Mouse (Mus musculus) megakaryocyte, adult 5-6 weeks (primary cell): ENCODE results near the gene Slc15a1. TPM values are rescaled to one million over a fixed set of nuclear protein-coding genes. Genes with fewer than 3 reads are reported as not detected.

Experiments
- ATAC-seq: 2 replicates; pipeline ENCODE4 v1.8.0; 2016; ENCODE audit warnings: mild to moderate bottlenecking, inconsistent platforms; ENCODE audit not compliant: poor library complexity, severe bottlenecking
- total RNA-seq, 2 experiments: library from RNA; stranded (forward) in 1 of 2; stranded (reverse) in 1 of 2; fragments of 153-499, 151-499 nt in 1 of 2; fragments of 221-1000, 200-1000 nt in 1 of 2; gene quantifications; 2 replicates each; pipeline versions ENCODE4 v1.2.3 to v1.2.4; 2015 to 2017

Slc15a1 gene
- total RNA-seq (2015), result not detected in 2 replicates
- total RNA-seq (2017), result not detected in 2 replicates

DNA sequence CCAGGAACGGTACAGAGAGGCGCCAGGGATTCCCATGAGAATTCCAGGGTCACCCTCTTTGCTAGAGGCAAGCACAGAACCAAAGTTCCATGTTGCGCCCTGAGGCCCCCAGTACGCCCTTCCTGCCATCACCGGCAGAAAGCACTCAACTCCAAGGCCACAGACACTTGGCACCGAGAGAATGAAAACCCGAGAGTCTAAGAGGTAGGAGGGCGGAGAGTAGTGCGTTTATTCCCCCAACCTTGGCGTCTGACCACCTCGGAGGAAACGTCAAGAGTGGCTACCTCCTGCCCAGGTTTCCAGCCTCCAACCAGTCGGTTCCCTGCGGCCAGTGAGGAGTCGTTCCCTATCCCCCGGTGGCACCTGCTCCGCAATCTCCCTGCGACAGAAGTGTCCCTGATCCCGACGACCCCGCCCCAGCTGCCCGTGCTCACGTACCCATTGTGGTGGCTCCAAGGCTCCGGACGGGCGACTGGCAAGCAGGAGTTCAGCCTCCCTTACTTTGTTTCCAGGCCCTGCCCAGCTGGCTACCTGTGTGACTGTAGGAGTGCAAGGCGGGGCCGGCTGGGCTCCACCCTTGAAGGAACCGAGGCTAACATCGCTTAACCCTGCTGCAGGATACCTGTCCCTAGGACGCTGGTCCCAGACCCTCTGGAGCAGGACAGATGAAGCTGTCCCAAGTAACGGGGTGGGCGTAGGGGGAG, at the start of gene Slc15a1:
Slc15a1 (minus strand) TSS at position 472 of the 704 bp plus-strand sequence.
- ATAC-seq, result no peak

DNA sequence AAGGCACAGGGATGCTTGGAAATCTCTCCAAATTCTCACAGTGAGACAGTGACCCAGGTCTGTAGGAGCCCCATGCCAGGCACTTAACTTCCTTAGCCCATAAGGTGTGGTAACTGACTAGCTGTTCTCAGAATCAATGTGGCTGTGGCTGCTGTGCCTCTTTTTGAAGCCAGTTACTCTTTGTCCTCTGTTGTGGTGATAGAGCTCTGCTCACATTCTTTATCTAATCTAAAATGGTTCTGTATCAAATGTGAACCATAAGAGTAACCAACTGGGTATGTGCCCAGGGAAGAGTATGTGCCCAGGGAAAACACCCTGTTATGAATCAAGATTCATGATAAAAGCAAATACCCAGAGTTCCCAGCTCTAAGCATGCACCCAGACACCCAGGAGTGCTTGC, 48.7 kb upstream of the Slc15a1 start:
- no peak for ATAC-seq

DNA sequence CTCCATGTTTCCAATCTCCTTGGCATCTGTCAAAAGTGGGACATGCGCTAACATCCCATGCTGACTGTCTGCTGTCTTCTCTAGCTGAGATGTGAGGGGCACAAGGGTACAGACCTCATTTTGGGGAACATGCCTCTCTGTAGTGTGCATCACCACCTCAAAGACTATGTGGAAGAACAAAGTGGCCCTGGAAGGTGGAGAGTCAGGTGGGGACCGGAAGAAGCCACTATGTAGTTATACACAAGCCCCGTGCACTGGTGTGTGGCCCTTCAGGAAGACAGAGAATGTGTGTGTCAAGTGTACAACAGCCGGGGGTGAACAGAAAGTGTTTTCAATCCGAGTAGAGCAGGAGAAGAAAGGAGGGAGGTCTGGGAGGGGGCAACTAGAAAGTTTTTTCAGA, 47.5 kb upstream of the Slc15a1 start:
- no peak for ATAC-seq

DNA sequence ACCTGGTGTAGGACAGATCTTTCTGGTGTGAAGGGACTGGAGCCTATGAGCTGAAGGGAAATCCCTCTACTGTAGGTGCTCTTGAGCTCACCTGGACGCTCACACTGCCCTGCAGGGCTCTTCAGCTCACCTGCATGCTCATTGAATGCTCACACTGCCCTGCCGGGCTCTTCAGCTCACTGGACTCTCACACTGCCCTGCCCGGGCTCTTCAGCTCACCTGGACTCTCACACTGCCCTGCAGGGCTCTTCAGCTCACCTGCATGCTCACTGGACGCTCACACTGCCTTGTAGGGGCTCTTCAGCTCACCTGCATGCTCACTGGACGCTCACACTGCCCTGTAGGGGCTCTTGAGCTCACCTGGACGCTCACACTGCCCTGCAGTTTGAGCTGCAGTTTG, 44.8 kb upstream of the Slc15a1 start:
- no peak for ATAC-seq

DNA sequence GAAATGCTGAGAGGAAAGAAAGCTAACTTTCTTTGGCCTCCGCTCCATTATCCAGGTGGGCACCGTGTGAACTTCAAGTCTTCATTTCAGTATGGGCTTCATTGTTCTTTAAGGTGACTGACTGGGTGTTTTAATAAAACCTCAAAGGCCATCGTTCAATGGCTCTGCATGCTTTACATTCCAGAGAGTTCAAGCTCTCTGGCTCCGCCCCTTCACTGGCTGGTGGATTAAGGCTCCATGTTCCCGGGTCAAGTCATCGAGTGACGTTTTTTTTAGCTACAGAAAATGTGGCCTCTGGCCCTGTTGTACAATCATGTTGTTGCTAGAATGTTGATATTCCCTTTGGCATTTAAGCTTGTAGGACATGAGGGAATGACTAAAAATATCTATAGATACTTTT, 42.7 kb upstream of the Slc15a1 start:
- ATAC-seq, result no peak

DNA sequence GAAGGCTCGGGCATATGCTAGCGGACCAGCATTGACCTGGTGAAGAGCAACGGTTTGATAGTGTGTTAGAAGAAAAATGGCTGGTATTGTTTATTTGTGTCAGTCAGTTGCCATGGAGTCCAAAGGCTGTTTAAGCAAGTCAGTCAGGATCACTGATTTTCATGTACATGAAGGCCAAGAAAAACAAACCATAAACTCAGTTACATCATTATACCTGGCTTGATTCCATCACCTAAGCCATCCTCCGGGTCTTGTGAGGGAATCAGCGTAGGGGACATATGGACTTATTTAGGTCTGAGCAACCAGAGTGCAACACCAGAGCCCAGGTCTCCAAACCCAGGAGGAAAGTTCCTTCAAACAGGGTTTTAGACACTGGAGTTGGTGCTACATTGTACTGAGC, 41.6 kb upstream of the Slc15a1 start:
- no peak for ATAC-seq

DNA sequence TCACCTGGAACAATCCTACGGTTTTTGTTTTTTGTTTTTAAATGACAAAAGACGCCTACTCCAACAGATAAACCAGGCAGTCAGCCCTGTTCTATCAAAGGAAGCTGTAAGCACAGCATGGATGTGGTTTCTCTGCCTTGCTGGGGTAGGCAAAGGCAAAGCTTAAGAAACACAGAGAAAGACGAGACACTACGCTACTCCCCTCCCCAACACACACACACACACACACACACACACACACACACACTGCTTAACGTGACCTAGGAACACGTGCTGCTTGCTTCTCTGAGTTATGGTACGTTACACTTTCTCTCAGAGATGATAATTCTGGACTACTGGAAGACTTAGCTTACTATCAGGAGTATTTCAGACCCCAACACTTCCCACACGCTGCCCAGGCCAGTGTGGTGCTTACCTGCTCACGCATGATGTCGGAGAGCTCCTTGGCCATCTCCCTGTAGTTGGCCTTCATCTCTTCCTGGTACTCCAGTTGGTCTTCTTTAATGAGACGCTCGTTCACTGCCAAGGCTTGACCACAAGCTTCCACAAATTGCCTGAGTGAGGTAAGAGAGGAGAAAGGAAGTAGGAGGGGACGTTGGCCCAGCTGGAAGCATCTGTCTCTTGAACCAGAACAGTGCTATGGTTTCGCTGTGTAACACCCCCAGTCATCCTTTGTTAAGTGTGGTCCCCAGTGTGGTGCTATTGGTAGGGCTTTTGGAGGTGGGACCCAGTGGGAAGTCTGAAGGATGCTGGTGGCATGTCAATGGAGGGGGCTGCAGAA, 40.7 kb upstream of the Slc15a1 start:
- no peak for ATAC-seq

DNA sequence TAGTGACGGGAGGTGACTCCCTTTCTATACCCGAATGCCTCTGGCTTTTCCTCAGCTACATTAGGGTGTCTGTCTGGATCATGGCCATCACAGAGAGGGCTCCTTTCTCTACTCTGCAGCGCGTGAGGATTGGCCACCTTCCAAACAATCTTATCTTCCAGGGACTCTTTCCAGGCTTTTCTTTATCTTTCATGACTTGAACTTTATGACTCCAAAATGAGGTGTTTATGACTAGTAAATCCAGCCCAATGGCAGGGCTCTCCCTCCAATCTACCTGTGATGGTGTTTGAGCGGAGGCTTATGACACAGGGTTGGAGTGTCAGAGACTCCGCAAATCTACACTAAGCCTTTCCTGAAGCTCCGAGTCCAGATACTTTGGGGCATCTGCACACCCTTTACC, 36.2 kb upstream of the Slc15a1 start:
- ATAC-seq, result no peak

DNA sequence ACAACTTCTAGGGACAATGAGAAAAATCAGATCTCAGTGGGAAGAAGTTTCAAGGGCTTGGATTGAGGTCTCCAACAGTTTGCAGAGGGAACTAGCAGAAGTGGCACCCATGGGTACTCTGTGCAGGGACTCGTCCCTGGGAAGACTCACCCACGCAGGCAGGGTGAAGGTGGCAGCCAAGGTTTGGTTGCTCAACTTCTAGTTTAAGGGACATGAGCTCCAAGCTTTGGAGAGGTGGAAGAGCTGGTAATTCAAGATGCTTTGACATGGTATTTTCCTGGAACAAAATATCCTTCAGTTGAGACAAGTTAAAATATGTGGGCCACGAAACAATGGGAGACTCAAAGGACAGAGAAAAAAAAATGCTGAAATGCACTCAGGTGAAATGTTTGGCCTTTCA, 29.4 kb upstream of the Slc15a1 start:
- no peak for ATAC-seq

DNA sequence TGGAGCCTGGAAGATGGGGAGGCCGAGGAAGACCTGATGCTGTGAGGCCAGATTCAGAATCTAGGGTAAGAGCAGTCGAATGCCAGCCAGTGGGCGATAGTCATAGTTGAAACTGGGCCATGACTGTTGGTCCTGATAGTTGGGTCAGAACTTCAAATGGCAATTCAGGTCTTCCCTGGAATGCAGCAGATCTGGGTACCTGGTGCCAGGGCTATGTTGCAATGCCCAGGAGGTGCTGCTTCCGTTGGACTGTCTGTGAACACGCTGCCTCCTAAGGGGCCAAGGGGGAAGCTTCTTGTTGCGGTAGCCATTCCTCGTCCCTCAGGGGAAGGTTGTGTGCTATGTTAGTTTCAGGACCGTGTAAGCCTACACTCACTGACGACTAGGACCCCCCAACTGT, 25.8 kb upstream of the Slc15a1 start:
- ATAC-seq, result no peak

DNA sequence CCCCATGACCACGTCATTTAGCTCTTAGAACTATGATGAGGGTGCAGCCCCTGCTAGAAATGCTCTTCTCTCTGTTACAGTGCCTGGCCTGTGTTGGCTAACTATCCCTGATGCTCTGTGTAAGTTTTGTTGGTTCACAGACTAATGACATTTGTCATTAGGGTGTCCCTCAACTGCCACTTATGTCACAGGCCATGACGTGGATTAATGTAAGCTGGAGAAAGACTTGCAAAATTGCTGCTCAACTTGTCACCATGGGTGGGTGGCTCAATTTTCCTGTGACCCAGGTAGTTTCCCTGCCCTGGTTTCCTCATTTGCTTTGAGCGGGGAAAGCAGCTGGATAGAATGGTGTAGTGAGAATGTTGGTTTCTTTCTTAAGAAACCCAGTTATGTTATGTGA, 22.8 kb upstream of the Slc15a1 start:
- peak; percentile 69 for ATAC-seq

DNA sequence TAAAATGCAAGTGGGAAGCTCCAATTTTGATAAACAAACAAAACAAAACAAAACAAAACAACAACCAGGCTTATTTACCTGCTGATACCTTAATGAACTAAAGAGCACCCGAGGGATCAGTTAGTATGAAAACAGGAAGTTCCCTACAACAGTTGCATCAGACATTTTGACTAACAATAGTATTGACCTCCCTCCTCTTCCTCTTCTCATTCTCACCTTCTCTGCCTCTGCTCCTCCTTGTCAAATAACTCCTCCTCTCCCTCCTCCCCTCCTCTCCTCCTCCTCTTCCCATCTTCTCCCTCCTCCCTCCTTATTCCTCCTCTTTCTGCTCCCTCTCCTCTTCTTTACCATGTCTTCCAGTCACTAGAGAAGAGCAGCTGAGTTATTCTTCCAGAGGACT, 22.1 kb upstream of the Slc15a1 start:
- ATAC-seq, result peak; percentile 55

DNA sequence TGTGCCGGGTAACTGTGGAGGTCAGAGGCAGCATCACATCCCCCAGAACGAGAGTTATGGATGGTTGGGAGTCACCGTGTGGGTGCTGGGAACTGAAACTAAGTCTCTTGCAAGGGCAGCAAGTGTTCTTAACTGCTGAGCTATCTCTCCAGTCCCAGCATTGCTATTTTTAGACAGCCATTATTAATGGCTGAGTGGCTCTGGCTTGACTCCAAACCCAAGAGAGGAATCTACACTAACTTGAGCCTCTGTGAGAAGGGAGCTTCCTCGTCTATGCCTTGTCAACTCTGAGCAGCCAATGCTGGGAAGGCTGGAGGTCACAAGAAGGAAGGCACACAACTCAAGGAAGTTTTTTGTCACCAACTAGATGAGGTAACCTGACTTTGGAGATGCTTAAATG, 16.7 kb upstream of the Slc15a1 start:
- no peak for ATAC-seq

DNA sequence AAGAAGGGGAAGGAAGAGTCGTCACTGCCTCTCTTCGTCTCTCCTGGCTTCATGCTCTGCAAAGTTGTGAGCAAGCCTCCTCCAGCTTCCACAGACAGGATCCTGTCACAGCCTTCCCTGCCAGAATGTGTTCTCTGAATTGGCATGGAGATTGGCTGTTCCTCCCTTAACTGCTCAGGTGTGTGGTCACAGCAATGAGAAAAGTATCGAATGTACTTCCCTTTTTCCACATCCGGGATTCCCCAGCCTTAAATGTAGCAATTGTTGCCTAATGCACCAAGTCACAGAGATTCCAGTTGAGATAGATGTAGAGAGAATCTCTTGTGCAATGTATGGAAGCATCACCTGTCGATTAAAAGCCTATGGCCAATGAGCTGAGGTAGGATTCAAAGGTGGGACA, 11.8 kb upstream of the Slc15a1 start:
- no peak for ATAC-seq

DNA sequence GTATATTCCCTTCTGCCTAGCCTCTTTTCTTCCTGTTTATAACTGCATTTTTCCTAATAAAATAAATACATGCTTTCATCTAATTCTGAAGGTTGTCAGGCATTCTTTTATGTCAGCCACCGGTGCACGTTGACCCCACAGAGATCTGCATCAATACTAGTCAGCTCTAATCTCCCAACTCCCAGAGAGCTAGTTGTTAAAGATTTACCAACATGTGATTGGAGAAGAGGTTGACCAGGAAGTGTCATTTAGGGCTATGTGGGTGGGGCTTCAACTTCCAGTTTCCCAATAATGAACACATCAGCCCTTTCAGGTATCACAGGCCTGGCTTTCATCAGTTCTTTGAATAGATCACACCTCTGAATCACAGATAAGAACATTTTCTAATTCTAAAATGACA, 3.9 kb upstream of the Slc15a1 start:
- ATAC-seq, result no peak

DNA sequence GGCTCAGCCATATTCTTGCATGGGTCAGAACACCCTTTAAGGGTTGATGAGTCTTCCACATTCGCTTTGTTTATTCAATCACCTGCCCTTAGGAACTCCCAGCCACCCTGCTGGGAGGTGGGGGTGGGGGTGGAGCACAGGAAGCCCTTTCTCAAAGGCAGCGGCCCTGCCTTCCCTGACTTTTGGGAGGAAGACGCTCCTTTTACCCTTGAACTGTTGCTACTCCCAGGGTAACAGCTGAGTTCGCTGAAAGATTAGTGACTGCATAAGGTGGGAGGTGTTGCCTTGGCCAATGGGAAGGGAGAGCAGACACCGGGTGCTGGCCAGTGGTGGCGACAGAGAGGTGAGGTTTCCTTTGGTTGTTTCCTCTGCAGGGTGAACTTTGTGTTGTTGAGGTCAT, 1.3 kb upstream of the Slc15a1 start:
- no peak for ATAC-seq

DNA sequence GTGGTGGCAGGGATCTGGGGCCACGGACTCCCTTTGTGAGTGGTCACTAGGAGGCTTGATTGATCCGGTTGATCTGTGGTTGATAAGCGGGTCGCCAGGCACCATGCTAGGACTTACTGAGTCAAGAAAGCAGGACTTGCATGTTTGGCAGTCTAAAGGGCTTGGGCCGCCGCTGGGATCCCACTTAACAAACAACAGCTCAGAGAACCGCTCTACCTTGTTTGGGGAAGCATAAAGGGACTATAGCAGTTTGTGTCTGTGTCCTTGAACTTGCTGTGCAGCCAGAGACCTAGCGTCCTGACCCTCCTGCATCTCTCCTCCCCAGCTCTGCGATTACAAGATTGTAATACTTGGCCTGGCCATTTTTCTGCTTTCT, 421 bp upstream of the Slc15a1 start:
- no peak for ATAC-seq

DNA sequence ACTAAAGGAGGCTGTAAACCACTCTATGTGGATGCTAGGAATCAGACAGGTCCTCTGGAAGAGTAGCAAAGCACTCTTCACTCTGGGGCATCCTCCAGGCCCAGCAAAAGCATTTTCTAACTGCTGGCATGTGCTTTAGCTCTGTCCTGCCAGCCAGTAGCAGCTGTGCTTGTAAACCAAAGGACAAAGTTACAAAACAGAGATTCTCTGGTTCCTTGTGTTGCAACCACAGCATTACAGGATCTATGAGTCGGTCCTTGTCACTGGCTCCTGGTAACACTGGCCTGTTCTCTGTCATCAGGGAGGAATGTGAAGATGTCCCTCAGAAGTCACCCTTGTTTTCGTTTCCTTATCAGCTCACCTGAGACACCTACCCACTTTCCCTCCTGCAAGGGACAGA, 4.5 kb downstream of the Slc15a1 start:
- no peak for ATAC-seq

DNA sequence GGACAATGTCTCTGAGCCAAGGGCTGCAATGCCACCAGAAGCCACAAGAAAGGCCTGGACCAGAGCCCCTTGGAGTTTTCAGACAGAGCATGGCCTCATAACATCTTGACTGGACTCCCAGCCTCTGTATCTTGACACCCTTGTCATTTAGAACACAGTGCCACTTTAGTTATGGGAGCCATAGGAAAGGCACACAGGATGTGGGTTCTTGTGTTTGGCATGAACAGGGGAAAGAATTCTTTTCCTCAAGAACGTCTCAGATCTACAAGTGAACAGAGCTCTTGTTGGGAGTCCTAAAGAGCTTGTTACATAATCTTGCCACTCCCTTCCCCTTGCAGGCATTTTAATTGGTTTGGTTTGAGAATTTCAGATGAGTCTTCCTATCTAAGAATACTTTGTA, 5.3 kb downstream of the Slc15a1 start:
- no peak for ATAC-seq

DNA sequence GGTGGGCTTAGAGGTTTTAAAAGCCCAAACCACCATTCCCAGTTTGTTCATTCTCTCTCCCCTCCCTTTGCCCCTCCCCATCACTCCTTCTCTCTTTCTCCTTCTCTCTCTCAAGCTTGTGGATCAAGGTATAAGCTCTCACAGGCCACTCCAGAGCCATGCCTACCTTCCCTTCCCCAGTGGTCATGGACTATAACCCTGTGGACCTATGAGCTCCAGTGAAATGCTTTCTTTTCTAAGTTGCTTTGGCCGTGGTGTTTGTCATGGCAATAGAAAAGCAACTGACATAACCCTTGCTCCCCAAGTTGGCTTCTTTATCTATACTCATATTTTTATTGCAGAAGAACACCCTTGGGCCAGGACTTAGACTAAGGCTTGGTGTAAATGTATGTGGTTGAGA, 7.3 kb downstream of the Slc15a1 start:
- no peak for ATAC-seq

DNA sequence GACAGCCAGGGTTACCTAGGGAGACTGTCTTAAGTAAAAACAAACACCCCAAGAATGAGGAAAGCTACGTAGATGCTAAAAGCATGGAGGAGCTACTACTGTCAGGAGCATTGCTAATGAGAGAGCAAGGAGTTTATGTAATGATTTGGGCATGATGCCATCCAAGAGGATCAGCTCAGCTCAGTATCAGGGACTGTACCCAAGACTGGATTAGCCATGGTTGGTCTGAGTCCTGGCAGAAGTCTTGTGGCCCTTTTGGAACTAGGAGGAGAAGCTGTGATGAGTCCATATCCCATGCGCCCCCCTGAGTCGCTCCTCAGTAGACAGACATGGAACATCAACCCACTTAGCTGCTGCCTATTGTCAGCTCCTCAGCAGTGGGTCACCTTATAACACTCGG, 9.3 kb downstream of the Slc15a1 start:
- no peak for ATAC-seq

DNA sequence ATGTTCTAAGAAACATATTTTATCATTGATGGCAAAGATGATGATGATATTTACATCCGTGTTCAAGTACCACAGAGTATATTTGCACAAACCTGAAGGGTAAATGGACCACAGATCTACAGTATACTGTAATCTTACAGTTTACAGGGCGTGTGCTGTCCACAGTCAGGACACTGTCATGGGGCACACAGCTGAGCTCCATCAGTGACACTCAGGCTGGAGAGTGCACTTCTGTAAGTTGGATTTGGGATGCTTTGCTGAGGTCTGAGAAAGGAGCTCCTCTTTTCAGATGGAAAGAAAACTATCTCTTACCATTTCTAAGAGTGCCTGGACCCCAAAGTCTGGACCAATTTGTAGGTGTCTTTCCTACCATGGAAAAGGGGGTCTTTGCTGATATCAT, 9.9 kb downstream of the Slc15a1 start:
- ATAC-seq, result no peak

DNA sequence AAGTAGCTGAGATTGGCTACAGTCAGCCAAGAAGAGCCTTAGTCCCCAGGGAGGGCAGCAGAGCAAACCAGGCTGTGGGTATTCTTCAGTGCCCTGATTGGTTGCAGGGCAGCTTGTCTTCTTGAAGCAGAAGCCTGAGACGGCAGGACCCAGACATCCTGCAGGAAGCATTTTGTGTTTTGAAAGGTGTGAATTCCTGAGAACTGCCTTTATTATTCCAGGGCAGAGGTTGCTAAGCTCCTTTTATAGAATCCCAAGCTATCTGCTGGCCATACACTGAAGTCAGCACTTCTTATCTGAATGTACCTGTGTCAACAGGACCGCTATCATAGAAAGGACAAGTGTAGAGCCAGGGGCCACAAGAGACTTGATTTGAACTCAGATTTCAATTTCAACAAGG, 10.8 kb downstream of the Slc15a1 start:
- no peak for ATAC-seq
